Mouse (Mus musculus) embryonic facial prominence, embryonic 13.5 days (tissue): ENCODE data around the gene Sbf1. TPM values are rescaled to one million over a fixed set of nuclear protein-coding genes. Genes with fewer than 3 reads are reported as not detected.

Experiments used
- ATAC-seq: fragments of 200-750 bp; cut with Nextera tagmentation; 2 replicates; pipeline ENCODE4 v1.8.0; 2017; ENCODE audit warnings: low read depth; ENCODE audit not compliant: insufficient number of reproducible peaks, insufficient read depth, low FRiP score, low TSS enrichment
- H3K27ac ChIP-seq: fragments of 300-500 bp; sonication (generic); 2 replicates; pipeline ENCODE4 v1.5.1; 2015; ENCODE audit warnings: moderate library complexity, mild to moderate bottlenecking, inconsistent platforms
- H3K27me3 ChIP-seq: fragments of 300-500 bp; sonication (generic); 2 replicates; pipeline ENCODE4 v1.6.1; 2015; ENCODE audit warnings: mild to moderate bottlenecking, inconsistent platforms
- H3K36me3 ChIP-seq: fragments of 300-500 bp; sonication (generic); 2 replicates; pipeline ENCODE4 v1.6.1; 2015; ENCODE audit warnings: mild to moderate bottlenecking, inconsistent platforms
- H3K4me1 ChIP-seq: fragments of 300-500 bp; sonication (generic); 2 replicates; pipeline ENCODE4 v1.6.1; 2015; ENCODE audit warnings: inconsistent platforms
- H3K4me2 ChIP-seq: fragments of 300-500 bp; sonication (generic); 2 replicates; pipeline ENCODE4 v1.6.1; 2015; ENCODE audit warnings: moderate library complexity, mild to moderate bottlenecking, inconsistent platforms
- H3K4me3 ChIP-seq: fragments of 300-500 bp; sonication (generic); 2 replicates; pipeline ENCODE4 v1.5.1; 2015; ENCODE audit warnings: mild to moderate bottlenecking, inconsistent platforms
- H3K9ac ChIP-seq: fragments of 300-500 bp; sonication (generic); 2 replicates; pipeline ENCODE4 v1.6.1; 2015; ENCODE audit warnings: mild to moderate bottlenecking, inconsistent platforms
- H3K9me3 ChIP-seq: fragments of 300-500 bp; sonication (generic); 2 replicates; pipeline ENCODE4 v1.6.1; 2016; ENCODE audit warnings: inconsistent platforms
- WGBS: fragments of 180-500 bp; shearing (Covaris S2); methylation state at CpG from one replicate; pipeline ENCODE4 v1.1.7; 2015; ENCODE audit warnings: mixed read lengths; 5-methylcytosine and 5-hydroxymethylcytosine counted together
- microRNA-seq: library from miRNA; unstranded; fragments of <30 nt; microRNA quantifications from one replicate; pipeline ENCODE4, GENCODE M21; 2016
- polyA plus RNA-seq: library from polyadenylated mRNA; unstranded; fragments of >200 nt; fragmentation: Nextera tagmentation; extraction: Ambion mirVana; gene quantifications from 2 replicates; pipeline ENCODE4 v1.2.1, GENCODE M21; 2015

Gene Sbf1
- polyA plus RNA-seq, 1 experiment from 2014 or later = 57.4 TPM

DNA sequence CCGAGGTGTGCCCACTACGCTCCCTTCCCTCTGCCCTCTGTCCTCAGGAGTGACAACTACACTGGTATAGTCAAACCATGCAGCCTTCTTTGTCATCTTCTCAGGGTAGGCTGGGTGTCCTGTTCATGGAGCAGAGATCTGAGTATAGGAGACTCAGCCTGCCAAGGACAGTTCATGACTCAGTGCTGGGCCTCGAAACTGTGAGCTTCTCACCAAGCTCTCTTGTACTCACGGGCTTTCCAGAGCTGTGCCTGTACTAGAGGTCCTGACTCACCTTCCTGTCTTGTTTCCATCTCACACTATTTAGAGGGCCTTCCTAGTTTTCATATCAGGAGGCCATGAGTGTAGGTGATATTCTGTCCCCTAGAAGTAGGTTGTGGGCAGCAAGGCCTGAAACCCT is 37.7 kb downstream of the Sbf1 start:
- no peaks in the 10 kb centered on the region for H3K4me1 ChIP-seq
- no peak overlapping the region for H3K4me3 ChIP-seq
- no peak overlapping the region for H3K27ac ChIP-seq
- H3K4me2 ChIP-seq = no peak overlapping the region
- H3K36me3 ChIP-seq = peaks cover 90% of the 10 kb centered on the region
- no peak for ATAC-seq
- no peaks in the 10 kb centered on the region for H3K27me3 ChIP-seq
- no peak overlapping the region for H3K9ac ChIP-seq
- WGBS = 90% methylated on average over 4 of the region's 4 CpGs
- H3K9me3 ChIP-seq = no peaks in the 10 kb centered on the region

DNA sequence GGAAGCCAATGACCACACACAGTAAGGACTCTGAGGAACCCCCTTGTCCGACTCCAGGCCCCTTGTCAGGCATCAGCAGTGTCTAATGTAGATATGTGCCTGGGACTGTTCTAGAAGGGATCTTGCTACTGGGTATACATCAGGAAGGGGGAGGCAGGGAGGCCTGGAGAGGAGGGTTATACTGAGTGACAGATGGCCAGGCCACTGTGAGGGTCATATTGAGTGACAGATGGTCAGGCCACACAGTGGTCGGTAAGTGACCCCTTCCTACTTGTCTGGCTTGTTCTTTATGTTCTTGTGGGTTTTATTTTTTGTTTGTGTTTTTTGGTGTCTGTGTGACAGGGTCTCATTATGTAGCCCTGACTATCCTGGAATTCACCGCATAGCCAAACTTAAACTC is 39.6 kb downstream of the Sbf1 start:
- no peaks in the 10 kb centered on the region for H3K27me3 ChIP-seq
- no peaks in the 10 kb centered on the region for H3K9me3 ChIP-seq
- no peaks in the 10 kb centered on the region for H3K4me1 ChIP-seq
- 91% methylated on average over 3 of the region's 3 CpGs for WGBS
- no peak for ATAC-seq
- H3K9ac ChIP-seq = no peak overlapping the region
- H3K36me3 ChIP-seq = peaks cover 84% of the 10 kb centered on the region
- no peak overlapping the region for H3K27ac ChIP-seq
- no peak overlapping the region for H3K4me3 ChIP-seq
- H3K4me2 ChIP-seq = no peak overlapping the region

DNA sequence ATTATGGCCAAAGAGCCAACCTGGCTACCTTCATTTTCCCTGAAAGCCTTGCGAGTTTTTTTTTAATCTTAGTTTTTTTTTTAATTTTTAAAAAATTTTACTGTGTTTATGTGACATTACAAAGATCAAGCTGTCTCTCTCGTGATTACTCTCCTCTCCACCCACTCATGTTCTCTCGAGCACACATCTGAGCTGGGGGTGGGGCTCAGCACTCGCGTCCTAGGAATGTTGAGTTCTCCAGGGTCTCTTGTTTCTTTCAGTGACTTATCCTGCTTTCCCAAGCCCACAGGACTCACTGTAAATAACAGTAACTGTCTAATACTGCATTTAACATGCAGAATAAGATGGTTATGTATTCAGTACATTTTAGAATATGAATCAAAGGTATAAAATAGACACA is 50.6 kb downstream of the Sbf1 start:
- H3K4me3 ChIP-seq = no peak overlapping the region
- peaks cover 69% of the 10 kb centered on the region for H3K36me3 ChIP-seq
- no peak overlapping the region for H3K4me2 ChIP-seq
- H3K27me3 ChIP-seq = no peaks in the 10 kb centered on the region
- no peak overlapping the region for H3K27ac ChIP-seq
- 69% methylated on average over 5 of the region's 5 CpGs for WGBS
- H3K9me3 ChIP-seq = no peaks in the 10 kb centered on the region
- ATAC-seq = no peak
- no peaks in the 10 kb centered on the region for H3K4me1 ChIP-seq
- no peak overlapping the region for H3K9ac ChIP-seq

DNA sequence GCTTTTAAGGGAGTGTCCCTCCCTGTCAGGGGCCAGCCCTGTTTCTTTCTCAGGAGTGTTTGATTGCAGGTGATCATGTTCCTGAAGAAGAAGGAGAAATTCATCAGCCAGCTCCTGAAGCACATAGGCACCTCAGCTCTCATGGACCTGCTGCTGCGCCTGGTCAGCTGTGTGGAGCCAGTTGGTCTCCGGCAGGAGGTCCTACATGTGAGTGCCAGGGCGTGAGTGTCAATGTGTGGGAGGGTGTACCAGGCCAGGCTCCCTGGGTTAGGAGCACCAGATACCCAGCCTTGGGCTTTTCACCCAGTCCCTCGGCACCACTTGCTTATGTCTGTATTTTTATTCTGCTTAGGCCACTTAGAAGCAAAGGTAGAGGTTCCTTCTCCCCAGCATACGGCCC is 56.1 kb downstream of the Sbf1 start:
- H3K4me3 ChIP-seq = no peak overlapping the region
- no peaks in the 10 kb centered on the region for H3K9me3 ChIP-seq
- H3K4me1 ChIP-seq = no peaks in the 10 kb centered on the region
- peaks cover 76% of the 10 kb centered on the region for H3K36me3 ChIP-seq
- no peak overlapping the region for H3K9ac ChIP-seq
- no peak for ATAC-seq
- no peaks in the 10 kb centered on the region for H3K27me3 ChIP-seq
- no peak overlapping the region for H3K4me2 ChIP-seq
- H3K27ac ChIP-seq = no peak overlapping the region
- WGBS = 89% methylated on average over 5 of the region's 5 CpGs

DNA sequence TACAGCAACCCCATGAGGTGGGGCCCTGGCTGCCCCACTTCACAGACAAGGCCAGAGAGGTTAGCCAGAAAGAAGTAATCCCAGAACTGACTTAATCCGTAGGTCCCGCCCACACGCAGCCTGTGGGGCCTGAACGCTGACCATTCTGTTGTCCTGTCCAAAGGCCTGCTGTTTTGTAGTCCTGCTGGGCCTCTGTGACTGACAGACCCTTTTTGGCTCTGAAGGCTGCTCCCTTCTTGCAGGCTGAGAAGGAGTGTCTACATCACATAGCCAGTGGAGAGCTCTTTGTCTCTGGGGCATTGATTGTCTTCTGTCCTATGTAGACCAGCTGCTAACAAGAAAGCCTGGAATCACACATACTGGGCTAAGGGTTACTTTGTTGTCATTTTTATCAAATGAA is 59.8 kb downstream of the Sbf1 start:
- no peak for ATAC-seq
- H3K27me3 ChIP-seq = no peaks in the 10 kb centered on the region
- peaks cover 75% of the 10 kb centered on the region for H3K36me3 ChIP-seq
- H3K4me3 ChIP-seq = no peak overlapping the region
- H3K9ac ChIP-seq = no peak overlapping the region
- H3K27ac ChIP-seq = no peak overlapping the region
- WGBS = 66% methylated on average over 4 of the region's 4 CpGs
- no peaks in the 10 kb centered on the region for H3K4me1 ChIP-seq
- no peak overlapping the region for H3K4me2 ChIP-seq
- H3K9me3 ChIP-seq = no peaks in the 10 kb centered on the region

DNA sequence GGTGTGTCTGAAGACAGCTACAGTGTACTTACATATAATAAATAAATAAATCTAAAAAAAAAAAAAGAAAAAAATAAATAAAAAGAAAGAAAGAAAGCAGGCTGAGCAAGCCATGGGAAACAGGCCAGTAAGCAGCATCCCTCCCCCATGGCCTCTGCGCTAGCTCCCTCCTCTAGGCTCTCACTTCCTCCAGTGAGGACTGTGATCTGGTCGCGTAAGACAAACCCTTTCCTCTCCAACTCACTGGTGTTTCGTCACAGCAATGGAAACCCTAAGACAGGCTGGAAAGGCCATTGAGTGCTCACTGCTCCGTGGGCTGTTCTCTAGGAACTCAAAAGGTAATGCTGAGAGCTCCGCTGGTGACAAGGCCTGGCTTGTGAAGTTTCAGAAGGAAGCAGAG is 66.0 kb downstream of the Sbf1 start:
- no peaks in the 10 kb centered on the region for H3K27me3 ChIP-seq
- 82% methylated on average over 6 of the region's 6 CpGs for WGBS
- ATAC-seq = no peak

DNA sequence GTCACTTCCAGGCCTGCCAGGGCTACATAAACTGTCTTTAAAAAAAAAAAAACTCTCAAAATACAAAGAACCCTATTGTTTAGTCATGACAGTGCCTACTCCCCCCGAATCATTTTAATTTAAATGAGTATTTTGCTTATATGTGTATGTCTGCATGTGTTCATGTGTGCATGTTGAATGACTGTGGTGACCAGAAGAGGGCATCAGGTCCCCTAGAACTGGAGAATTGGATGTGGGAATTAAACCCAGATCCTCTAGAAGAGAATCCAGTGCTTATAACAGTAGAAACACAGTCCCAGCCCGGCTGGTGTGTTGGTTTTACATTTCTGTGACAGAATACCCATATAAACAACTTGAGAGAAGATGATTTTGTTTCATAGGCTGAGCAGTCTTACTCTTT is 74.1 kb downstream of the Sbf1 start:
- Histone ChIP-seq H3K36me3 (peaks cover 37% of the 10 kb centered on the region), H3K9ac (no peak overlapping the region), H3K4me3 (no peak overlapping the region), H3K27ac (no peak overlapping the region), H3K27me3 (no peaks in the 10 kb centered on the region), H3K4me1 (no peaks in the 10 kb centered on the region), H3K9me3 (no peaks in the 10 kb centered on the region), H3K4me2 (no peak overlapping the region)
- 60% methylated on average over 2 of the region's 2 CpGs for WGBS
- no peak for ATAC-seq

More for the DNA sequence above, 66.0 kb downstream of the Sbf1 start:
- no peak overlapping the region for H3K9ac ChIP-seq
- no peaks in the 10 kb centered on the region for H3K4me1 ChIP-seq
- H3K27ac ChIP-seq = no peak overlapping the region
- H3K4me2 ChIP-seq = no peak overlapping the region
- H3K4me3 ChIP-seq = no peak overlapping the region
- H3K36me3 ChIP-seq = peaks cover 38% of the 10 kb centered on the region
- H3K9me3 ChIP-seq = no peaks in the 10 kb centered on the region

DNA sequence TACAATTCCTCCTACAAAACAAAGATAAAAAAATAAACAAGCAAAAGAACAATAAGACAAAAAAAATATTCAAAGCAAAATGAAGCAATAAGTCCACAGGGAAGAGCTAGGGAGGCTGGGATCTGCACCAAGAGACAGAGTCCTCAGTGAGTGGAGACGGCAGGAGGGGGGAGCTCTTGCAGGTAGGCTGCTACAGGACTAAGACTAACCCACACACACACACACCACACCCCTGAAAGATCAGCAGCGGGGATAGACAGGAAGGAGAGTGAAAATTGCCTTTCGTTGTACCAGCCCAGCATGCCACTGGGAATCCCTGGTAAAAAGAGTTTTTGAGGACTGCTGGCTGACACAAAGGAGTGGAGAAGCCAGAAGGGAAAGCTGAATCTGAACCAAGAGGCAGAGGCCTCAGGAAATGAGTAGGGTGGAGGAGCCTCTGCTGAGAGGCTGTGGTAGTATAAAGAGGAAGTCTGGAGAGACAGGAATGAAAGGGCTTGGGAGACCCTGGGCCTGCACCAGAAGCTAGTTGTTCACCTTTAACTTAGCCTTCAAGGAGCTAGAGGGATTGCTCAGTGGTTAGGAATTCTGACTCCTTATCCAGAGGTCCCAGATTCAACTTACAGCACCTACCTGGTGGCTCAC is 75.2 kb downstream of the Sbf1 start:
- ATAC-seq = no peak

More for the DNA sequence above, 75.2 kb downstream of the Sbf1 start:
- H3K4me3 ChIP-seq = no peak overlapping the region
- H3K27me3 ChIP-seq = no peaks in the 10 kb centered on the region
- H3K9me3 ChIP-seq = no peaks in the 10 kb centered on the region
- WGBS = 68% methylated on average over 3 of the region's 3 CpGs
- H3K9ac ChIP-seq = no peak overlapping the region
- peaks cover 37% of the 10 kb centered on the region for H3K36me3 ChIP-seq
- no peak overlapping the region for H3K4me2 ChIP-seq
- H3K27ac ChIP-seq = no peak overlapping the region
- no peaks in the 10 kb centered on the region for H3K4me1 ChIP-seq

Small RNA genes lying within 50 kb of the gene (microRNA-seq; reads per million reads assigned to microRNA genes)
- 1.3 reads per million for gene Mir6959

Other genes with a start within 250 kb of the Sbf1 start
- gene Trabd, start 240.2 kb downstream of the Sbf1 start, polyA plus RNA-seq = 47.3 and 47.7 TPM in 2 replicates
- gene Selenoo, start 226.2 kb downstream of the Sbf1 start, polyA plus RNA-seq = 20.2 and 24.0 TPM in 2 replicates
- gene Tubgcp6, start 192.2 kb downstream of the Sbf1 start, polyA plus RNA-seq = 17.0 and 18.0 TPM in 2 replicates
- 19.5 and 19.6 TPM in 2 replicates for gene Hdac10, start 186.6 kb downstream of the Sbf1 start, polyA plus RNA-seq
- 4.6 and 4.7 TPM in 2 replicates for gene Mapk12, start 174.6 kb downstream of the Sbf1 start, polyA plus RNA-seq
- gene Mapk11, start 165.7 kb downstream of the Sbf1 start, polyA plus RNA-seq = 13.3 and 13.5 TPM in 2 replicates
- 130 and 157 TPM in 2 replicates for gene Plxnb2, start 134.5 kb downstream of the Sbf1 start, polyA plus RNA-seq
- 21.3 TPM in 2 replicates for gene Dennd6b, start 118.8 kb downstream of the Sbf1 start, polyA plus RNA-seq
- 40.0 and 41.7 TPM in 2 replicates for gene Ppp6r2, start 103.8 kb downstream of the Sbf1 start, polyA plus RNA-seq
- not detected in 2 replicates for gene Adm2, start 7.4 kb upstream of the Sbf1 start, polyA plus RNA-seq
- not detected in 2 replicates for gene Miox, start 19.1 kb upstream of the Sbf1 start, polyA plus RNA-seq
- gene Lmf2, start 40.3 kb upstream of the Sbf1 start, polyA plus RNA-seq = 53.3 and 62.2 TPM in 2 replicates
- gene Ncaph2, start 40.4 kb upstream of the Sbf1 start, polyA plus RNA-seq = 164 and 188 TPM in 2 replicates
- gene Sco2, start 58.5 kb upstream of the Sbf1 start, polyA plus RNA-seq = 4.6 and 4.7 TPM in 2 replicates
- gene Tymp, start 61.7 kb upstream of the Sbf1 start, polyA plus RNA-seq = 1.4 and 1.6 TPM in 2 replicates
- 0.54 and 0.93 TPM in 2 replicates for gene Odf3b, start 64.0 kb upstream of the Sbf1 start, polyA plus RNA-seq
- gene Klhdc7b, start 69.6 kb upstream of the Sbf1 start, polyA plus RNA-seq = not detected in 2 replicates
- gene Syce3, start 95.2 kb upstream of the Sbf1 start, polyA plus RNA-seq = not detected in 2 replicates
- 0.55 and 0.66 TPM in 2 replicates for gene Cpt1b, start 110.6 kb upstream of the Sbf1 start, polyA plus RNA-seq
- 5.5 and 6.0 TPM in 2 replicates for gene C730034F03Rik, start 114.3 kb upstream of the Sbf1 start, polyA plus RNA-seq
- not detected in 2 replicates for gene Gm44502, start 114.4 kb upstream of the Sbf1 start, polyA plus RNA-seq
- 59.3 and 71.1 TPM in 2 replicates for gene Chkb, start 114.6 kb upstream of the Sbf1 start, polyA plus RNA-seq
- gene Mapk8ip2, start 138.6 kb upstream of the Sbf1 start, polyA plus RNA-seq = 2.8 and 5.4 TPM in 2 replicates
- 20.8 and 22.9 TPM in 2 replicates for gene Arsa, start 162.1 kb upstream of the Sbf1 start, polyA plus RNA-seq
- gene Shank3, start 184.3 kb upstream of the Sbf1 start, polyA plus RNA-seq = 2.2 and 2.9 TPM in 2 replicates